Mouse (Mus musculus) spleen, adult 2 months (tissue): ENCODE data around the gene Cbl. TPM values are rescaled to one million over a fixed set of nuclear protein-coding genes. Genes with fewer than 3 reads are reported as not detected.
A peak's percentile ranks its signal among the peaks of the same experiment; 100 is the strongest.

ENCODE experiments used
- DNase-seq, 2 experiments: peaks; one replicate each; pipeline versions ENCODE4 v3.0.0 to v3.0.0-alpha.2; 2012 to 2021; ENCODE audit warnings: low spot score in 2 of 2, low read depth in 1 of 2
- H3K27ac ChIP-seq: fragments of 200-500 bp; 2 replicates; pipeline ENCODE4 v1.5.1; 2012; ENCODE audit warnings: low read length, inconsistent platforms; ENCODE audit not compliant: insufficient read depth
- H3K27me3 ChIP-seq: fragments of 200-500 bp; 2 replicates; pipeline ENCODE4 v1.6.1; 2012; ENCODE audit warnings: mild to moderate bottlenecking, moderate library complexity, low read length, inconsistent platforms; ENCODE audit not compliant: control insufficient read depth, insufficient read depth
- H3K36me3 ChIP-seq: fragments of 200-500 bp; 2 replicates; pipeline ENCODE4 v1.6.1; 2012; ENCODE audit warnings: mild to moderate bottlenecking, low read length, inconsistent platforms; ENCODE audit not compliant: control insufficient read depth, insufficient read depth
- H3K4me1 ChIP-seq: fragments of 200-500 bp; 2 replicates; pipeline ENCODE4 v1.6.1; 2011; ENCODE audit warnings: inconsistent platforms; ENCODE audit not compliant: control insufficient read depth, insufficient read depth, insufficient read length
- H3K4me3 ChIP-seq: fragments of 200-500 bp; 2 replicates; pipeline ENCODE4 v1.5.1; 2011; ENCODE audit warnings: mild to moderate bottlenecking, inconsistent platforms; ENCODE audit not compliant: insufficient read depth, insufficient read length; ENCODE audit errors: extremely low read depth
- CTCF ChIP-seq: fragments of 200-500 bp; IDR thresholded peaks from 2 replicates; pipeline ENCODE4 v1.5.1; 2011; ENCODE audit warnings: mild to moderate bottlenecking, inconsistent platforms; ENCODE audit not compliant: insufficient read depth, insufficient read length, insufficient replicate concordance; ENCODE audit errors: extremely low read depth
- POLR2A ChIP-seq: fragments of 200-500 bp; IDR thresholded peaks from 2 replicates; pipeline ENCODE4 v1.6.1; 2011; ENCODE audit warnings: low read depth, low read length, inconsistent platforms
- WGBS: fragments of 180-500 bp; shearing (Covaris S2); methylation state at CpG from one replicate; pipeline ENCODE4 v1.1.7; 2018; 5-methylcytosine and 5-hydroxymethylcytosine counted together
- polyA plus RNA-seq: library from polyadenylated mRNA; depleted of rRNA; stranded (reverse); fragments of >200 nt; gene quantifications from 2 replicates; pipeline ENCODE4 v1.2.3, GENCODE M21; 2012; rRNA removed

Gene Cbl
- polyA plus RNA-seq = 16.1 and 20.3 TPM in 2 replicates

GRCm38 (mm10) chr9:44233802-44234478 is at the start of gene Cbl:
Gene Cbl, minus strand, starts transcription at chr9:44234049.
- Histone ChIP-seq H3K36me3 (no peaks in the 10 kb centered on the region), H3K27me3 (no peaks in the 10 kb centered on the region), H3K27ac (peak within 1 kb of the TSS; percentile 95), H3K4me3 (peak within 1 kb of the TSS; percentile 100), H3K4me1 (peaks cover 25% of the 10 kb centered on the region)
- TF ChIP-seq CTCF = peak; percentile 86
- peak; percentile 59 for TF ChIP-seq POLR2A
- under 1% methylated on average over 74 of the region's 76 CpGs for WGBS
- DNase-seq = peak; percentile 94 to 98

DNA sequence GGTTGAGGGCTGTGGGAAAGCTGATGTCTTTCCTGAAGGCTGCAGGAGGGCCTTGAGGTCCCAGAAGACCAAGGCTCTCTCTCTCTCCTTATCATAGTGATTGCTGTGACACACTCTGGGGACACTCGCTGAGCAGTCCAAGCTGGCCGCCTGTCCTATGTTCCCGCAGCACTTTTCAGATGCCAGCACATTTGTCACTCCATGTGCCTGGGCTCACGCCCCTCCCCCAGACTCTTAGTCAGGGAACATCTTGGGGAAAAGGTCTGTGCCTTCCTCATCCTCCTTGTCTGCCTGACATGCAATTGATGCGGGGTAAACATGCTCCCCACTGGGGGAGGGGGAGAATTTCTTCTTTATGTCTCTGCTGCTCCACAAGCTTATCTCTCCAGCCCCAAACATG is 49.3 kb upstream of the Cbl start:
- H3K36me3 ChIP-seq = no peaks in the 10 kb centered on the region

GRCm38 (mm10) chr9:44269973-44270372 is 36.1 kb upstream of the Cbl start:
- Histone ChIP-seq H3K27me3 (no peaks in the 10 kb centered on the region), H3K4me3 (no peak overlapping the region), H3K36me3 (no peaks in the 10 kb centered on the region), H3K4me1 (peaks cover 7% of the 10 kb centered on the region), H3K27ac (no peak overlapping the region)
- TF ChIP-seq CTCF = no peak
- no peak for DNase-seq
- WGBS = 90% methylated on average over 4 of the region's 4 CpGs

More for the DNA sequence above, 49.3 kb upstream of the Cbl start:
- peaks cover 11% of the 10 kb centered on the region for H3K4me1 ChIP-seq
- TF ChIP-seq POLR2A (no peak), CTCF (no peak)
- no peak overlapping the region for H3K4me3 ChIP-seq
- no peak overlapping the region for H3K27ac ChIP-seq
- DNase-seq = no peak
- WGBS = 82% methylated on average over 5 of the region's 5 CpGs
- peaks cover 12% of the 10 kb centered on the region for H3K27me3 ChIP-seq

DNA sequence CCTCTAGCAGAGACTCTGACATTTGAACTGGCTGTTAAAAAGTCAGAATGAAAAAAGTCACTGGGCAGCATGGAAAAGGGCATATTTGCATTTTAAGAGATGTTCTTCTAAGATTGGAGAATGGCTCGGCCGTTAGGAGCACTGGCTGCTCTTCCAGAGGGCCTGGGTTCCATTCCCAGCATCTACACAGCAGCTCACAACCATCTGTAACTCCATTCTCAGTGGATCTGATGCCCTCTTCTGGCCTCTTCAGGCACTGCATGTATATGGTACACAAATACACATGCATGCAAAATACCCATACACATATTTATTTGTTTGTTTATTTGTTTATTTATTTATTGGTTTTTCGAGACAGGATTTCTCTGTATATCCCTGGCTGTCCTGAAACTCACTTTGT is 35.2 kb upstream of the Cbl start:
- Histone ChIP-seq H3K4me1 (peaks cover 7% of the 10 kb centered on the region), H3K36me3 (no peaks in the 10 kb centered on the region), H3K27ac (no peak overlapping the region), H3K27me3 (no peaks in the 10 kb centered on the region), H3K4me3 (no peak overlapping the region)
- WGBS = 79% methylated on average over 3 of the region's 3 CpGs
- TF ChIP-seq CTCF (peak; percentile 22; the same call in 1 of the 2 replicates), POLR2A (no peak)
- DNase-seq = peak in 1 of 2 experiments; percentile 38

DNA sequence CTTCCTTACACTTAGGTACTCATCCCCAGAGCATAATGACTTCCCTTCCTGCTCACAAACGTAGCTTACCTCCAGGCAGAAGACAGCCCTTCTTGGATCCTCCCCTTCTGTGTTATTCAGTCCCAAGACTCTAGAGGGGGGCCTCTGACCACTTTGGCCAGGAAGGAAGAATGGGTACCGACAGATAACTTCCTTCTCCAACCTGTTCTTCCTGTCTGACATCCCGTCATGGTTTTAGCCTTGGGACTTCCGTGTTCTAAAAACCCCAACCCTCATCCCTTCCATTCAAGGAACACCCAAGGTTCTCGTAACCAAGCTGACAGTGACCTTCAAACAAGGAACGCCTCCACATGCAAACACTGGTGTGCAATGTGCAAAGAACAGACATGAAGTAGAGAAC is 34.6 kb upstream of the Cbl start, which contains the start of gene Nlrx1:
Gene Nlrx1, minus strand, starts transcription at position 168 of the 400 bp plus-strand sequence.
- peaks cover 7% of the 10 kb centered on the region for H3K4me1 ChIP-seq
- TF ChIP-seq CTCF (no peak), POLR2A (no peak)
- H3K27ac ChIP-seq = peak within 1 kb of the TSS; percentile 84
- WGBS = 11% methylated on average over 6 of the region's 6 CpGs
- peak within 1 kb of the TSS; percentile 71 for H3K4me3 ChIP-seq
- peak in 1 of 2 experiments; percentile 28 for DNase-seq
- H3K36me3 ChIP-seq = no peaks in the 10 kb centered on the region
- H3K27me3 ChIP-seq = no peaks in the 10 kb centered on the region

GRCm38 (mm10) chr9:44268027-44268360 is 34.1 kb upstream of the Cbl start:
- peak overlapping the region; percentile 84 for H3K27ac ChIP-seq
- H3K27me3 ChIP-seq = no peaks in the 10 kb centered on the region
- 2% methylated on average over 28 of the region's 28 CpGs for WGBS
- no peaks in the 10 kb centered on the region for H3K36me3 ChIP-seq
- peak; percentile 66 to 75 for DNase-seq
- H3K4me1 ChIP-seq = peaks cover 7% of the 10 kb centered on the region
- TF ChIP-seq CTCF (peak; percentile 75; the same call in 1 of the 2 replicates), POLR2A (no peak)
- peak overlapping the region; percentile 71 for H3K4me3 ChIP-seq

DNA sequence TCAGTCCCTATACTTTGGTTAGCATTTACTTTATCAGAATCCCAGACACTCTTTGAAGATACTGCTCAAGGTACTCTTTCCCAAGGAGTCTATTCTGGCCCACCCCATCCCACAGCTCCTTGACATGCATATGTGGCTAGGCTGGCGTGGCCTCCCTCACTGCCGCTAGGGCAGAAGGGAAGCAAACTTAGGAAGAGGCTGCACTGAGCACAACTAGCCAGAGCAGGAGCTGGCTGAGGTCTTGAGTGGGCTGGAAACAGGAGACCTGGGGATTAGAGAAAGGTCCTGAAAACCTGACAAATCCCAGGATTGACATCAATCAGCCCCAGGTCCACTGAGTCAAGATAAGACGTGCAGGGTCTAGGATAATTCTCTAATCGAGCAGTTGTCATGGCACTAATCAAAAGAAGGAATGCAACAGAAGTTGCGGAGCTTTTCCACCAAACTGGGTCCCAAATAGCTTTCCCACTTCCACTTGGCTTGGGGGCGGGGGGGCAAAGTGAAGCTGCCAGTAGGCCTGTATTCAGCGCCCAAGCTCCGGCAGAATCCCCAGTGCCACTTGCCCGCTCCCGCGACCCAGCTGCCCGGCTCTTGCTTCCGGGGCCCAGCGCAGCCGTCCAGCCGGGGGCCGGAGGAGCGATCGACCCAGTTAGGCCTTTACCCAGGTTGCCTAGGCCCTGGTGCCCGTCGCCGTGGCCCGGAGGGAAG is 33.6 kb upstream of the Cbl start:
- 17% methylated on average over 23 of the region's 23 CpGs for WGBS
- Histone ChIP-seq H3K4me3 (peak overlapping the region; percentile 71), H3K27ac (peak overlapping the region; percentile 84), H3K4me1 (peaks cover 7% of the 10 kb centered on the region), H3K27me3 (no peaks in the 10 kb centered on the region), H3K36me3 (no peaks in the 10 kb centered on the region)
- no peak for TF ChIP-seq POLR2A
- no peak for TF ChIP-seq CTCF
- DNase-seq = no peak
